Mouse (Mus musculus) megakaryocyte, adult 5-6 weeks (primary cell): ENCODE results near the gene Iqcf1. TPM values are rescaled to one million over a fixed set of nuclear protein-coding genes. Genes with fewer than 3 reads are reported as not detected.
A peak's percentile ranks its signal among the peaks of the same experiment; 100 is the strongest.

Experiments used
- ATAC-seq: 2 replicates; pipeline ENCODE4 v1.8.0; 2016; ENCODE audit warnings: mild to moderate bottlenecking, inconsistent platforms; ENCODE audit not compliant: poor library complexity, severe bottlenecking
- total RNA-seq, 2 experiments: library from RNA; stranded (forward) in 1 of 2; stranded (reverse) in 1 of 2; fragments of 153-499, 151-499 nt in 1 of 2; fragments of 221-1000, 200-1000 nt in 1 of 2; gene quantifications; 2 replicates each; pipeline versions ENCODE4 v1.2.3 to v1.2.4; 2015 to 2017

The Iqcf1 gene
- total RNA-seq, 2 experiments from 2014 or later: not detected

DNA sequence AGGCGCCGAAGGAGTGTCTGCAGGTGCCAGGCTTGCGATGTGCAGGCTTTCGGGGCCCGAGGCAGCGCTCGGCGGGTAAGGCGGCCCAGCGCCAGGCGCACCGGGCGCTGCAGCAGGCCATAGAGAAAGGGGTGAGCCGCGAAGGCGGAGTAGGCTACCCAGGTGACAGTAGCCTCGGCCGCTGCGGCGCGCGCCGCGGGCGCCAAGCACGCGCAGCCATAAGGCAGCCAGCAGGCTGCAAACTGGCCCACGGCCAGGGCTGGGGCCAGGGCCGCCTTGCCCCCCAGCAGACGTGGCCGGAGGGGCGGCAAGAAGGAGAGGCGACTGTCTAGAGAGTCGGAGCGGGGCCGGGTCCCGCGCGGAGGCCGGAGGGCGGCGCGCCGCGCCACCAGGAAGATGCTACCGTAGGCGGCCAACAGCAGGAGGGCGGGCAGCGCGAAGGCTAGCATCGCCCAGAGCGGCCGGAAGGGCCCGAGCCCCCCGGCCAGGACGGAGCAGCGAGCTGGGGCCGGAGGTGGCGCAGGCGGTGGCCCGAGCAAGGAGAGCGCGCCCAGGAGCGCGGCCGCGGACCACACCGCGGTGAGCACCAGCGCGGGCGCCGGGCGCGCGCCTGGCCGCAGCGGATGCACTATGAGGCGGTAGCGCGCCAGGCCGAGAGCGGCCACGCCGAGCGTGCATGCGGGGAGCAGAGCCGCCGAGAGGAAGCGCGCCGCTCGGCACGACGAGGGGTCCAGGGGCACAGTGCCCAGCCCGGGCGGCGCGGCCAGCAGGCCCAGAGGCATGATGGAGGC is 34.8 kb upstream of the Iqcf1 start:
- ATAC-seq: peak; percentile 39

- ATAC-seq: no peak
These were observed 34.1 kb upstream of the Iqcf1 start, which contains the start of gene Gpr62 for GRCm38 (mm10) chr9:106465571-106466200. Gene Gpr62 (minus strand): TSS chr9:106465938.

DNA sequence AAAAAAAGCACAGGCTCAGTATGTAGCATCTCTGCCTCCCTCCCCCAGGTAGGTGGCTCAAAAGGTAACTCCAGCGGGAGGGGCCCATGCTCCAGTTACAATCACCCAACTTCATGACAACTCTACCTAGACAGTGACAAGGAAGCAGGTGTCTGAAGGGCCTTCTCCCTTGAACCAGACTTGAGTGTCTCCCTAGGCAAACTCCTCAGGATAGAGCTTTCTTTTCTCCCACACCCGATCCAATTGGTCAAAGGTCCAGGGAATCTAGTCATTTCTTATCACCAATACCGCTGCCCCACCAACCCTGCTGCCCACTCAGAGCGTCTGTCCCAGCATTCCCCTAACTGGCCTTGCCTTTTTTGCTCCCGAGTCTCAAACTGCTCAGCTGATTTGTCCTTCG is 33.0 kb upstream of the Iqcf1 start:
- no peak for ATAC-seq

DNA sequence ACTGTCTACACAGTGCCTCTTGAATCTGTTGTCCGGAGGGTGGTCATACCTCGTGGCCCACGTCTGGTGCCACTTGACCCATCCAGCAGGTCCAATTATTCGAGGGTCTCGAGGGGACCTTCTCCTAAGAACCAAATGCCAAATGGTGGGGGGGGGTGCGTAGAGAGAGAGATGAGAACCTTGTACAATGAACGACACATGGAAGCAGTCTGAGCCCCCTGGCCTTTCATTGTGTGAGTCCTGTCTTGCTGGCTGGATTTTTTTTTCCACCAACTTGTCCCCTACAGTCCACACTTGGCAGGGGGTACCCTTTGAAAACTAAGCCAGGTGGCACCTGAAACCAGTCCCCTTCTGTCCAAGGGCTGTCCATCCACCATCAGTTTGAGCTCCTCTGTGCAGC is 32.0 kb upstream of the Iqcf1 start:
- no peak for ATAC-seq

- ATAC-seq: peak; percentile 39
These were observed 30.4 kb upstream of the Iqcf1 start for GRCm38 (mm10) chr9:106469317-106469716.

GRCm38 (mm10) chr9:106469776-106470175 is 30.0 kb upstream of the Iqcf1 start:
- no peak for ATAC-seq

DNA sequence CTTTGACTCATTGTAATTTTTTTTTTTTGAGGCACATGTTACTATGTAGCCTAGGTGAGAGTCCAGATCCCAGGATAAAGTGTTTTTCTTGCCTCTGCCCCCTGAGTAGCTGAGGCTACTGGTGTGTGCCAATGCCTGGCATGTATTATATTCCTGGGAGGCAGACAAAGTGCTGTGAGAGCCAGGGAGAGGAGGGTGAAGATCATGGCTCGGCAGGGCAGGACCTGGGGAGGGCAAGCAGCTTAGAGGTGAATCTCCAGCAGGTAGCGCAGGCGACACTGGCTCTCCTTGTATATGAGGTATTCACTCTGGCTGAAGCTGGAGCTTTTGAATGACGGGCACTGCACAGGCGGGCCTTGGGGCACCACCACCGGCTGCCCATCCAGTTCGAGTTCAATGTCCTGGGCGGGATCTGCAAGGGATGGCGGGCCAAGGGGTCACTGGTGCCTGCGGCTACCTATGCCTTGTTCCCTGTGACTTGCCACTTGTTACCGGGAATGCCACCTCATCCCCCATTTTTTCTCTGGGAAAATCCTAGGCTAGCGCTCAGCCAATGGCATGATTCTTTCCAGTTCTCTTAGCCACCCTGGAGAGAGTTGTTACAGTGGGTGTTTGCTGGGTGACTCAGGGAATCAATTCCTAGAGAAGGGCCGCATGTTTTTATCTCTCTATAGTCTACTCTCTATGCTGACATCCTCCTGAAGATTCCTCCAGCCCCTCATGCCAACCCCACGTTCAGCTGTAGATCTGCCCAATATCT is 28.6 kb upstream of the Iqcf1 start:
- ATAC-seq: no peak

GRCm38 (mm10) chr9:106471892-106472291 is 27.9 kb upstream of the Iqcf1 start:
- ATAC-seq: no peak

- ATAC-seq: no peak
These were observed 27.4 kb upstream of the Iqcf1 start for GRCm38 (mm10) chr9:106472321-106472720.

- ATAC-seq: no peak
These were observed 26.6 kb upstream of the Iqcf1 start for GRCm38 (mm10) chr9:106473081-106473752.

- ATAC-seq: no peak
These were observed 26.0 kb upstream of the Iqcf1 start for GRCm38 (mm10) chr9:106473753-106474105.

GRCm38 (mm10) chr9:106474456-106474855 is 25.3 kb upstream of the Iqcf1 start:
- peak; percentile 41 for ATAC-seq

DNA sequence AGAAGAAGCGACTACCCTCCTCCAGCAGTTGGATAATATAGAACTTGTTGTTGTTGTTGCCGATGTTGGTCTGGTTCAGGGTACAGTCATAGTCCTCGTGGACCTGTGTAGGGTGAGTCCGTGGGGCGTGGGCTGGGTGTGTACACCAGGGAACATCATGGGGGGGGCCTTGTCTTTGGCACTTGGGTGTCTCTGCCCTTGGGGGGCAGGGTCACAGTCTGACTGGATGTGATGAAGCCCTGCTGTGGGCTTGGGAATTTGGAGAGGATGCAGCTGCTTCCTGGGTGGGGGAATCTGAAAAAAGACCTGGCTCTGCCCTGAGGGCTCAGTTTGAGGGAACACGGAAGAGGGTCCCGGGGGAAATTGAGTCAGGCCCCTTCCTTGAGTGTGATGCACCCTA is 24.7 kb upstream of the Iqcf1 start:
- ATAC-seq: no peak

GRCm38 (mm10) chr9:106475663-106476001 is 24.1 kb upstream of the Iqcf1 start, which contains the start of gene Rrp9:
Gene Rrp9 (plus strand): TSS chr9:106475963.
- ATAC-seq: no peak

- peak; percentile 49 for ATAC-seq
These were observed 23.5 kb upstream of the Iqcf1 start for GRCm38 (mm10) chr9:106476002-106476923.

- peak; percentile 84 for ATAC-seq
These were observed 22.8 kb upstream of the Iqcf1 start, which contains the start of gene Parp3 for GRCm38 (mm10) chr9:106476924-106477484. Gene Parp3 (minus strand): TSS chr9:106476949.

DNA sequence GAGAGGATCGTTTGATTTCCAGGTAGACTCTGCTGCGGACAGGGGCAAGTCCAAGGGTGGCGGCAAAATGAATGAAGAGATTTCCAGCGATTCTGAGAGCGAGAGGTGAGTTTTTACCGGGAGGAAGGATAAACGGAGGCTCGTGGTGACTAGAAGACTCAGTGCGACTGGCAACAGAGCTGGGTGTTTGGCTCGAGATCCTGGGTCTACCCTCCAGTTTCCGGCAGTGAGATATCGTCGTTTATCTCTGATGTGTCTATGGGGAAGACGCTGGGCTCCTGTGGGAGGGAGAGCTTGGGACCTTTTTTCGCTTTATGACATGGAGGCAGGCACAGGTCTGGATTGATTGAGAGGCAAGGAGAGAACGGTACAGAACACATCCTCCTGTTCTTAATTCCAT is 22.1 kb upstream of the Iqcf1 start:
- no peak for ATAC-seq

DNA sequence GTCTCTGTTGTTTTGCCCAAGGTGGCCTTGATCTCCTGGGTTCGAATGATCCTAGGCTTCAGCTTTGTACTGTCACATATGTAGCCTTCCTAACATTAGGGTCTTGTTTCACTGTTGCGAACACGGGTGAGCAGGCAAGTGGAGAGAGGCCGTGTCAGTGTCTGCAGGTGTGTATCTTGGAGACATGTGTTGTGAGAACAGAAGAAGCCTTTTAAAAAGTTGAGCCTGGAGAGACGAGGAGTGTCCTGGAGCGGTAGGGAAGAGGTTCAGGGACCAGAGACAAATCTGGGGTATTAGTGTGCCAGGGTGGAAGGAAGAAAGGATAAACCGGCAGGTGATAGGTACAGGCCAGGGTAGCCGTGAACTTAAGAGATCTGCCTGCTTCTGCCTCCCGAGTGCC is 21.7 kb upstream of the Iqcf1 start:
- ATAC-seq: no peak

DNA sequence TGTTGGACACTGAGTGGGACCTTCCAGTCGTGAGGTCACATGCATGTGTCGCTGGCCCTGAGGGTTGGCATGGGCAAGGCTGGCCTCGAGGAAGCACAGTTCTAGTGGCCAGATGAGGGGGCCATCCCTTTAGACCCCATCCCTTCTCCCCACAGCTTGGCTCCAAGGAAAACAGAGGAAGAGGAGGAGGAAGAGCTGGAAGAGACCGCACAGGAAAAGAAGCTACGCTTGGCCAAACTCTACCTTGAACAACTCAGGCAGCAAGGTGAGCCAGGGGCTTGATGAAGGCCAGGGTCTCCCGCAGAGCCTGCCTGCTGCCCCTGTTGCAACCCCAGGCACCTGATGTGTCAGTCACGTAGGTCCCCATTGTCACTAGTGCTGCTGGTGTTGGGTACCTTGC is 19.2 kb upstream of the Iqcf1 start:
- no peak for ATAC-seq

DNA sequence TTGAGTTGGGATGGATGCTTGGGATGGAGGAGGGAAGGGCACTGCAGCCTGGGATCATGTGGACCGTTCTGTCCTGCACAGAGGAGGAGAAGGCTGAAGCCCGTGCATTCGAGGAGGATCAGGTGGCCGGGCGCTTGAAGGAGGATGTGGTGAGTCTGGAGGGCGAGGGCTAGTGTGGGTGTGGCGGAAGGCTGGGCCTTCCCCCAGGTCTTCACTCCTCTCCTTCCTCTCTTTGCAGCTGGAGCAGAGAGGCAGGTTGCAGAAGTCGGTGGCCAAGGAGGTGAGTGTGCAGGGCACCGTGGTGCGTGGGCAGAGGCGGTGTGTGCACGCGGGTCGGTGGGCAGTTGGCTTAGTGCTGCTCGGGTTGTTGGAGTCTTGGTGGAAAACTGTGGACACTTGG is 18.7 kb upstream of the Iqcf1 start:
- peak; percentile 39 for ATAC-seq
